8 mouse cellular contexts compared by ENCODE assay signal in the genomic region with DNA sequence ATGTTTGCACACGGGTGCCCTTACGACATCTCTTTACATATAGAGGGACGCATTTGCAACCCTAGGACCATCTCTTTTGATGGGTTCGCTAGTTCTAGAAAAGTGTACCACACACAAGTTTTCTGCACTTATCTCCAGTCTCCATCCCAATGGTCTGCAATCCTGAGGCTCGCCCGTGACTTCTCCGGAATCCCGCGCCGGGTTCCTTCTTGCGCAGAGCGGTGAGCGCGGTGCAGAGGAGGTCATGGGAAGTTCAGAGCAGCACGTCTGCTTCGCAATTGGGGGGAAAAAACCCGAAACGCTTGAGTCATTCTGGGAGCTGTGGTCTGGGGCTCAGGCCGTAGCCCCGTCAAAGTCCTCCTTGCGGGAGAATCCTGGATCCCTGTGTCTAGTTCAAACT.
DNase-seq lines count a peak whose midpoint lies in the region; ATAC-seq and TF ChIP-seq lines count a peak whose summit lies in the region.

No protein-coding gene starts in this region.

- WGBS in kidney, embryonic 16.5 days, result 1% methylated on average over 21 of the region's 21 CpGs
- WGBS in kidney, adult 2 months, result 26% methylated on average over 21 of the region's 21 CpGs
- under 1% methylated on average over 21 of the region's 21 CpGs for WGBS in embryonic facial prominence, embryonic 10.5 days
- 1% methylated on average over 21 of the region's 21 CpGs for WGBS in intestine, embryonic 16.5 days
- WGBS in midbrain, embryonic 14.5 days, result 2% methylated on average over 21 of the region's 21 CpGs

- no peak for TF ChIP-seq CTCF in kidney, adult 2 months (conservative IDR thresholded peaks at IDR 0.05; ENCODE audit: insufficient read depth, insufficient read length, low read depth, low read length)

- peak overlapping the region; percentile 49 for H3K4me2 ChIP-seq in kidney, embryonic 16.5 days (replicated peaks; ENCODE audit: low read depth, low read length)
- H3K4me2 ChIP-seq in intestine, embryonic 16.5 days (ENCODE audit: low read depth, low read length), result peak overlapping the region; percentile 32
- peak overlapping the region; percentile 37 for H3K4me2 ChIP-seq in midbrain, embryonic 14.5 days (ENCODE audit: low read length)

- no peaks in the 10 kb centered on the region for H3K36me3 ChIP-seq in kidney, embryonic 16.5 days (ENCODE audit: insufficient read depth, low read length)
- no peaks in the 10 kb centered on the region for H3K36me3 ChIP-seq in kidney, adult 2 months (ENCODE audit: control insufficient read depth, insufficient read depth, low read length)
- H3K36me3 ChIP-seq in embryonic facial prominence, embryonic 10.5 days (replicated peaks), result no peaks in the 10 kb centered on the region
- H3K36me3 ChIP-seq in intestine, embryonic 16.5 days (ENCODE audit: control insufficient read depth, insufficient read depth, low read length), result no peaks in the 10 kb centered on the region
- H3K36me3 ChIP-seq in midbrain, embryonic 14.5 days (ENCODE audit: control insufficient read depth, insufficient read depth, low read length), result no peaks in the 10 kb centered on the region

- no peak overlapping the region; the same call in 1 of the 2 replicates for H3K9ac ChIP-seq in kidney, embryonic 16.5 days (replicated peaks; ENCODE audit: low read length)
- no peak overlapping the region for H3K9ac ChIP-seq in intestine, embryonic 16.5 days (ENCODE audit: low read depth, low read length)
- no peak overlapping the region for H3K9ac ChIP-seq in midbrain, embryonic 14.5 days (replicated peaks; ENCODE audit: low read length)

- peaks cover 44% of the 10 kb centered on the region for H3K27me3 ChIP-seq in kidney, embryonic 16.5 days (ENCODE audit: insufficient read depth, low read length)
- H3K27me3 ChIP-seq in kidney, adult 2 months (replicated peaks; ENCODE audit: control insufficient read depth, insufficient read depth, low read length), result no peaks in the 10 kb centered on the region; the same call in 1 of the 2 replicates
- peaks cover 87% of the 10 kb centered on the region for H3K27me3 ChIP-seq in embryonic facial prominence, embryonic 10.5 days (replicated peaks; ENCODE audit: low read depth, poor library complexity, severe bottlenecking)
- H3K27me3 ChIP-seq in intestine, embryonic 16.5 days (replicated peaks; ENCODE audit: control insufficient read depth, insufficient read depth, low read length), result peaks cover 28% of the 10 kb centered on the region
- H3K27me3 ChIP-seq in midbrain, embryonic 14.5 days (ENCODE audit: control insufficient read depth, insufficient read depth, low read length), result peaks cover 65% of the 10 kb centered on the region

- peaks cover 12% of the 10 kb centered on the region for H3K4me1 ChIP-seq in kidney, embryonic 16.5 days (ENCODE audit: insufficient read depth, low read length)
- peaks cover 3% of the 10 kb centered on the region; the same call in 1 of the 2 replicates for H3K4me1 ChIP-seq in kidney, adult 2 months (ENCODE audit: control insufficient read depth, insufficient read depth, low read length)
- H3K4me1 ChIP-seq in embryonic facial prominence, embryonic 10.5 days, result peaks cover 45% of the 10 kb centered on the region
- H3K4me1 ChIP-seq in intestine, embryonic 16.5 days (ENCODE audit: control insufficient read depth, insufficient read depth, low read length), result peaks cover 24% of the 10 kb centered on the region
- H3K4me1 ChIP-seq in midbrain, embryonic 14.5 days (ENCODE audit: control insufficient read depth, insufficient read depth, low read length), result peaks cover 4% of the 10 kb centered on the region; the same call in 1 of the 2 replicates

- no peak for DNase-seq in kidney, adult 2 months
- DNase-seq in embryonic facial prominence, embryonic 10.5 days (ENCODE audit: low spot score), result peak; percentile 66
- DNase-seq in midbrain, embryonic 14.5 days, result peak; percentile 44
- DNase-seq in left cerebral cortex, postnatal 25 days (ENCODE audit: low spot score in 2 of 2), result no peak
- no peak for DNase-seq in urinary bladder, postnatal 36 days (ENCODE audit: low spot score in 2 of 2)

- no peaks in the 10 kb centered on the region for H3K9me3 ChIP-seq in kidney, embryonic 16.5 days (ENCODE audit: low read length)
- no peaks in the 10 kb centered on the region for H3K9me3 ChIP-seq in embryonic facial prominence, embryonic 10.5 days
- H3K9me3 ChIP-seq in intestine, embryonic 16.5 days (ENCODE audit: control insufficient read depth, low read length), result no peaks in the 10 kb centered on the region
- H3K9me3 ChIP-seq in midbrain, embryonic 14.5 days (ENCODE audit: control insufficient read depth, low read length), result no peaks in the 10 kb centered on the region

- no peak for ATAC-seq in kidney, embryonic 16.5 days (ENCODE audit: low FRiP score, low TSS enrichment)
- ATAC-seq in intestine, embryonic 16.5 days, result no peak
- ATAC-seq in midbrain, embryonic 14.5 days (ENCODE audit: low FRiP score, low TSS enrichment), result no peak
- ATAC-seq in erythroid progenitor cell, adult 5-6 weeks (replicated peaks; ENCODE audit: low FRiP score, poor library complexity, severe bottlenecking), result no peak

- TF ChIP-seq POLR2A in kidney, adult 2 months (IDR thresholded peaks at IDR 0.05; ENCODE audit: low read depth, low read length), result no peak

- intact Hi-C loops in left cerebral cortex, postnatal 25 days (cut with DNase I), result loop anchor here (10.0 kb wide), 1 partner anchor 1556 kb away; no protein-coding TSS in a partner anchor

- H3K27ac ChIP-seq in kidney, embryonic 16.5 days (ENCODE audit: low read length), result no peak overlapping the region
- no peak overlapping the region for H3K27ac ChIP-seq in kidney, adult 2 months (ENCODE audit: insufficient read depth, low read depth, low read length)
- no peak overlapping the region for H3K27ac ChIP-seq in embryonic facial prominence, embryonic 10.5 days (replicated peaks)
- no peak overlapping the region for H3K27ac ChIP-seq in intestine, embryonic 16.5 days (ENCODE audit: low read length)
- no peak overlapping the region for H3K27ac ChIP-seq in midbrain, embryonic 14.5 days (replicated peaks; ENCODE audit: low read depth, low read length)

- peak overlapping the region; percentile 33 for H3K4me3 ChIP-seq in kidney, embryonic 16.5 days (ENCODE audit: low read length)
- no peak overlapping the region for H3K4me3 ChIP-seq in kidney, adult 2 months (ENCODE audit: insufficient read depth, low read depth, low read length)
- H3K4me3 ChIP-seq in embryonic facial prominence, embryonic 10.5 days, result peak overlapping the region; percentile 46
- peak overlapping the region; percentile 20 for H3K4me3 ChIP-seq in intestine, embryonic 16.5 days (ENCODE audit: low read length)
- peak overlapping the region; percentile 11; the same call in 1 of the 2 replicates for H3K4me3 ChIP-seq in midbrain, embryonic 14.5 days (replicated peaks; ENCODE audit: low read depth, low read length)

Comparison
In these comparisons a context has a peak if more than half of its experiments do, and no peak if none do; other contexts are left out.
1. DNase-seq: peak in embryonic facial prominence, embryonic 10.5 days (single experiment) and midbrain, embryonic 14.5 days (single experiment); none in kidney, adult 2 months (single experiment), left cerebral cortex, postnatal 25 days (0 of 2) and urinary bladder, postnatal 36 days (0 of 2).
2. Peak in every context shown above with its lines, with median percentiles within 50 percentile points of each other: H3K4me2 ChIP-seq.